ENCODE assay signal across 16 mouse cellular contexts in genomic region chr14:24956528-24957210, GRCm38 (mm10).
A peak's percentile ranks its signal among the peaks of the same experiment; 100 is the strongest.
DNase-seq lines count a peak whose midpoint lies in the region; ATAC-seq and TF ChIP-seq lines count a peak whose summit lies in the region.
"Had no signal": no experiment of that assay in that cellular context is flagged by ENCODE, and none has a peak within 500 bp of the region (broad histone marks: within the 10 kb centered on the region; RNA-seq: fewer than 3 reads in every experiment).

No protein-coding gene starts in this region.

- no peak overlapping the region for H3K4me2 ChIP-seq in limb, embryonic 14.5 days (replicated peaks; ENCODE audit: low read depth, low read length, severe bottlenecking)
- no peak overlapping the region for H3K4me2 ChIP-seq in forebrain, embryonic 12.5 days
- H3K4me2 ChIP-seq: heart, embryonic 13.5 days; hindbrain, embryonic 13.5 days; lung, embryonic 15.5 days had no signal

- H3K27ac ChIP-seq in layer of hippocampus, adult 2 months, result peak overlapping the region; percentile 39; the same call in 1 of the 2 replicates
- H3K27ac ChIP-seq in cerebellum, adult 2 months (ENCODE audit: insufficient read depth, low read length), result peak overlapping the region; percentile 66
- H3K27ac ChIP-seq in limb, embryonic 14.5 days (replicated peaks; ENCODE audit: low read depth, low read length), result 0 out of 2 replicates have a peak overlapping the region, but pooled peaks have one; percentile 9
- H3K27ac ChIP-seq in forebrain, embryonic 12.5 days, result no peak overlapping the region; the same call in 1 of the 2 replicates
- H3K27ac ChIP-seq: heart, embryonic 13.5 days; hindbrain, embryonic 13.5 days; lung, embryonic 15.5 days had no signal

- ATAC-seq in limb, embryonic 14.5 days (ENCODE audit: low FRiP score, low read depth), result no peak
- ATAC-seq in forebrain, embryonic 12.5 days (ENCODE audit: low FRiP score), result no peak
- ATAC-seq: activated CD4-positive, CD25-positive, alpha-beta regulatory T cell, adult 4 months; forebrain, embryonic 16.5 days had no signal

- peaks cover 44% of the 10 kb centered on the region for H3K4me1 ChIP-seq in cerebellum, adult 2 months (ENCODE audit: control insufficient read depth, insufficient read depth, low read length)
- peaks cover 13% of the 10 kb centered on the region; the same call in 1 of the 2 replicates for H3K4me1 ChIP-seq in limb, embryonic 14.5 days (ENCODE audit: control insufficient read depth, insufficient read depth, low read length)
- peaks cover 10% of the 10 kb centered on the region for H3K4me1 ChIP-seq in forebrain, embryonic 12.5 days
- H3K4me1 ChIP-seq: lung, embryonic 15.5 days had no signal

- TF ChIP-seq CTCF in layer of hippocampus, adult 2 months (conservative IDR thresholded peaks at IDR 0.05), result no peak
- no peak for TF ChIP-seq CTCF in cerebellum, adult 2 months (IDR thresholded peaks at IDR 0.05; ENCODE audit: borderline replicate concordance, insufficient read depth, low read depth, low read length)

- H3K36me3 ChIP-seq in limb, embryonic 14.5 days (ENCODE audit: control insufficient read depth, insufficient read depth, low read length), result no peaks in the 10 kb centered on the region
- no peaks in the 10 kb centered on the region for H3K36me3 ChIP-seq in forebrain, embryonic 12.5 days (replicated peaks)
- H3K36me3 ChIP-seq: heart, embryonic 13.5 days; hindbrain, embryonic 13.5 days; lung, embryonic 15.5 days had no signal

- H3K27me3 ChIP-seq in cerebellum, adult 2 months (ENCODE audit: control insufficient read depth, insufficient read depth, low read length), result no peaks in the 10 kb centered on the region
- H3K27me3 ChIP-seq in limb, embryonic 14.5 days (ENCODE audit: control insufficient read depth, insufficient read depth, low read length), result no peaks in the 10 kb centered on the region
- no peaks in the 10 kb centered on the region for H3K27me3 ChIP-seq in forebrain, embryonic 12.5 days
- H3K27me3 ChIP-seq: heart, embryonic 13.5 days; hindbrain, embryonic 13.5 days; lung, embryonic 15.5 days had no signal

- no peak overlapping the region for H3K9ac ChIP-seq in limb, embryonic 14.5 days (ENCODE audit: low read depth, low read length, severe bottlenecking)
- H3K9ac ChIP-seq in forebrain, embryonic 12.5 days, result no peak overlapping the region
- H3K9ac ChIP-seq: heart, embryonic 13.5 days; lung, embryonic 15.5 days had no signal

- 0 out of 2 replicates have a peak, but pooled peaks have one; percentile 26 for TF ChIP-seq POLR2A in cerebellum, adult 2 months (IDR thresholded peaks at IDR 0.05; ENCODE audit: borderline replicate concordance, insufficient read depth, low read length)
- no peak for TF ChIP-seq POLR2A in limb, embryonic 14.5 days (IDR thresholded peaks at IDR 0.05; ENCODE audit: borderline replicate concordance, extremely low read depth, insufficient read depth, insufficient read length)

- no peaks in the 10 kb centered on the region for H3K9me3 ChIP-seq in limb, embryonic 14.5 days (ENCODE audit: control insufficient read depth, low read length)
- no peaks in the 10 kb centered on the region for H3K9me3 ChIP-seq in forebrain, embryonic 12.5 days
- H3K9me3 ChIP-seq: heart, embryonic 13.5 days; hindbrain, embryonic 13.5 days; lung, embryonic 15.5 days had no signal

- whole genome bisulfite sequencing in cerebellum, adult 2 months, result 43% methylated on average over 2 of the region's 2 CpGs
- WGBS in limb, embryonic 14.5 days, result 49% methylated on average over 2 of the region's 2 CpGs
- 37% methylated on average over 2 of the region's 2 CpGs for WGBS in forebrain, embryonic 12.5 days

- no peak for DNase-seq in layer of hippocampus, adult 2 months (ENCODE audit: low spot score in 2 of 2)
- no peak for DNase-seq in layer of hippocampus, adult 11-12 months (ENCODE audit: low spot score)
- peak; percentile 71 to 84 for DNase-seq in cerebellum, adult 2 months
- DNase-seq in limb, embryonic 14.5 days (ENCODE audit: low spot score), result no peak
- peak; percentile 39 for DNase-seq in retina, postnatal 7 days (ENCODE audit: low read depth, low spot score)
- DNase-seq in ovary, postnatal 14 days (ENCODE audit: low spot score), result no peak
- no peak for DNase-seq in thymus, postnatal 14 days
- DNase-seq: embryo, embryonic 11 days; gastrocnemius, postnatal 10 days; kidney, adult 2 months had no signal

- no peak overlapping the region for H3K4me3 ChIP-seq in layer of hippocampus, adult 2 months
- no peak overlapping the region for H3K4me3 ChIP-seq in cerebellum, adult 2 months (replicated peaks; ENCODE audit: insufficient read depth, low read depth, low read length)
- no peak overlapping the region for H3K4me3 ChIP-seq in limb, embryonic 14.5 days (replicated peaks; ENCODE audit: low read length)
- H3K4me3 ChIP-seq in forebrain, embryonic 12.5 days (replicated peaks), result no peak overlapping the region
- H3K4me3 ChIP-seq: heart, embryonic 13.5 days; hindbrain, embryonic 13.5 days; lung, embryonic 15.5 days had no signal

Comparison
In these comparisons a context has a peak if more than half of its experiments do, and no peak if none do; other contexts are left out.
1. DNase-seq: peak in cerebellum, adult 2 months (2 of 2) and retina, postnatal 7 days (single experiment); none in layer of hippocampus, adult 2 months (0 of 2), layer of hippocampus, adult 11-12 months (single experiment), limb, embryonic 14.5 days (single experiment), ovary, postnatal 14 days (single experiment) and thymus, postnatal 14 days (single experiment).